Mouse (Mus musculus): Measurements from ENCODE around the gene Olfr509.
"Not testable (repeated sequence)": the region's sequence is repeated elsewhere in the genome, so short reads cannot be mapped to it uniquely, and the experiment has no call there.

Olfr509 gene

GRCm38 (mm10) chr7:108651806-108652205 lies at the start of gene Olfr509:
TSS of gene Olfr509 (minus strand) at chr7:108651906.
- DNase-seq (ENCODE audit: low spot score) = no peak

GRCm38 (mm10) chr7:108678886-108679285 lies 27.2 kb upstream of the Olfr509 start:
- DNase-seq (ENCODE audit: low spot score) = no peak

- DNase-seq (ENCODE audit: low spot score) = no peak
Measured at GRCm38 (mm10) chr7:108671058-108671457, 19.4 kb upstream of the Olfr509 start.

GRCm38 (mm10) chr7:108666118-108666517 lies 14.4 kb upstream of the Olfr509 start, which contains the start of gene Olfr510:
TSS of gene Olfr510 (plus strand) at chr7:108666418.
- DNase-seq (ENCODE audit: low spot score) = no peak

GRCm38 (mm10) chr7:108662419-108662818 lies 10.7 kb upstream of the Olfr509 start:
- DNase-seq (ENCODE audit: low spot score) = no peak

GRCm38 (mm10) chr7:108629694-108630093 lies 22.0 kb downstream of the Olfr509 start, which contains the start of gene Olfr508:
TSS of gene Olfr508 (plus strand) at chr7:108629994.
- no peak for DNase-seq (ENCODE audit: low spot score)

GRCm38 (mm10) chr7:108621514-108621913 lies 30.2 kb downstream of the Olfr509 start, which contains the start of gene Olfr507:
TSS of gene Olfr507 (plus strand) at chr7:108621814.
- no peak for DNase-seq (ENCODE audit: low spot score)

GRCm38 (mm10) chr7:108616781-108617180 lies 34.9 kb downstream of the Olfr509 start:
- DNase-seq (ENCODE audit: low spot score) = not testable (repeated sequence)

- DNase-seq (ENCODE audit: low spot score) = no peak
Measured at GRCm38 (mm10) chr7:108614110-108614509, 37.6 kb downstream of the Olfr509 start.

GRCm38 (mm10) chr7:108610487-108610886 lies 41.2 kb downstream of the Olfr509 start, which contains the start of gene Olfr506:
TSS of gene Olfr506 (plus strand) at chr7:108610787.
- DNase-seq (ENCODE audit: low spot score) = no peak

GRCm38 (mm10) chr7:108601916-108602315 lies 49.8 kb downstream of the Olfr509 start:
- DNase-seq (ENCODE audit: low spot score) = not testable (repeated sequence)
